Mouse (Mus musculus) myocyte (in vitro differentiated cells): ENCODE measurements around the gene Slc38a3.

ENCODE experiments used
- POLR2A ChIP-seq: IDR thresholded peaks from one replicate; pipeline ENCODE4 v1.6.1; 2011; ENCODE audit warnings: low read depth, mild to moderate bottlenecking, control low read depth, moderate library complexity; ENCODE audit not compliant: insufficient read length
- REST ChIP-seq: IDR thresholded peaks from one replicate; pipeline ENCODE4 v1.6.1; 2011; ENCODE audit warnings: mild to moderate bottlenecking, control low read depth, moderate library complexity; ENCODE audit not compliant: insufficient read depth, insufficient read length

DNA sequence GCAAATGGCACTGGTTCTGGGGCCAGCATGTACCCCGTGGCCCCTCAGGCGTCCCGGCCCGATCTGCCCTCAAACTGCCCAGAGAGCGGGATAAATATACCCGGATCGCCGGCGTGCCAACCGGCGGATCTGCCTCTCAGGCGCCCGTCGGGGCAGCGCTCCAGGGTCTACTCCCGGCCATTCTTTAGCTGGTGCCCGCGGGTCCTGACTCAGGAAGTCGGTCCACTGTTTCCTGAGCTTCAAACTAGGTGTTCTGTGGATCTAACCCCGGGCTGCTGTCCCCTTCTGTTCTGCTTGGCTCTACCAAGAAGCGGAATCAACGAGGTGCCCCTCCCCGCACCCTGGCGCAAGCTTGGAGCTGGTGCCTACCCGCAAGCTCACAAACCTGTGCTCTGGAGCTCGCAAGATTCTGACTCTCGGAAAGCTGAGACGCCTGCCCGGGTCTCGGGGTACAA lies 2.6 kb downstream of the Slc38a3 start:
- TF ChIP-seq POLR2A (no peak), REST (no peak)
